Mouse (Mus musculus): ENCODE measurements around the gene Cxcl17. TPM values are rescaled to one million over a fixed set of nuclear protein-coding genes. Genes with fewer than 3 reads are reported as not detected.
"Not testable (repeated sequence)": the region's sequence is repeated elsewhere in the genome, so short reads cannot be mapped to it uniquely, and the experiment has no call there.

Gene Cxcl17
- total RNA-seq, 2 experiments from 2014 or later: not detected

DNA sequence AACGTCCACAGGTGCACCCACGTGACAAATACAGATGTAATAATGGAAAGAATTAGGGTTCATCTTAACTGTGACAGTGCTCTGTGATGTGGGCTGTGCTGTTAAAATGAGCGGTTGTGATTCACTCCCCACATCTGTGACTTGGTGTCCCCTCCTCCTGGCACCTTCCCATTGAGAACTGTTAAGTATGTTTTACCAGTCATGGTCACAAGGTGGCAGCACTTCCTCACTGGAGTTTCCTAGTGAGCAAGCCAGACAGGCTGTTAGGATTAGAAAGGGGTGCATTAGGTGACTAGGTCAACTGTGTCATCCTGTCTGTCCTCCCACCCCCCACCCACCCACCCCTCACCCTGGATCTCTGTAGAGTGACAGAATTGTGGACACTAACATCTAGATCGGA, 11.7 kb upstream of the Cxcl17 start:
- DNase-seq: peak; percentile 32

DNA sequence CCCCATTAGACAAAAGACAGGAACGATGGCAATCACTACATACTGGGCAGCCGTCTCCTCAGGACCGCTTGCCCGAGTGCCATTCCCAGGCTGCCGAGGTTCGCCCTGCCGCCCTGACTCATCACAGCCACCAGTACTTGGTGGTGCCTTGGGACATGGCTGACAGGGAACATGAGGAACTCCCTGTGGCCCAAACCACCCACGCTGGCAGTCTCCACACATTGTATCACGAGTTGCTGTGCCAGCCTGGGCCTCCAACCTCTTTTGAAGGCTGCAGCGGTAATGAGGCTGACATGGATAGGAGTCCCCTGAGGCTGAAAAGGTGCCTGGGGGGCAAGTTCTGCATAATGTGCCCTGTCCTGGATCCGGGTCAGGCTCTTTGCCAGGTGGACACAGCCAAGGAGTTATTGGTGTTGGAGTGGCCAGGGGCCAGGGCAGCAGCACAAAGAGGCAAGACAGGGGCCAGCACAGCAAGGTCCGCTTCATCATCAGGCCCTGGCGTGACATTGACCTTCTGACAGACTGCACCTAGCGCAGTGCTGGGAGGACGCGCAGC, 9.7 kb upstream of the Cxcl17 start:
- DNase-seq: no peak

DNA sequence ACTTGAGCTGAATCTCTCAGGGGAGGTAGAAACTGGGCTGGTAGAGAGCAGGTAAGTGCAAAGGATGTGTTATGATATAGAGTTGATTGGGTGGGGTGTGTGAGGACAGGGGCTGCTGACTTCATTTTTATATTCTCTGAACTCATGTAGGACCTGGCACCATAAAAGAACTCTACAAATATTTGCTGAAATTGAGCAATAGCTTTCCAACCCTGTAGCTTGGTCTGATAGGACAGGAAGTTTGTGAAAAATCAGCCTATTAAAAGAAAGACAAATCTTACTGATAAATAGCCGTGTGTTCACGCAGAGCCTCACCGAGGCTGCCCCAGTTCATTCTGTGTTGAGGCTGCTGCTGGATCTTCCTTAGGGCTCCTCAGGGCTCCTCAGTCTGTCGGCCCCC, 7.3 kb upstream of the Cxcl17 start:
- no peak for DNase-seq

DNA sequence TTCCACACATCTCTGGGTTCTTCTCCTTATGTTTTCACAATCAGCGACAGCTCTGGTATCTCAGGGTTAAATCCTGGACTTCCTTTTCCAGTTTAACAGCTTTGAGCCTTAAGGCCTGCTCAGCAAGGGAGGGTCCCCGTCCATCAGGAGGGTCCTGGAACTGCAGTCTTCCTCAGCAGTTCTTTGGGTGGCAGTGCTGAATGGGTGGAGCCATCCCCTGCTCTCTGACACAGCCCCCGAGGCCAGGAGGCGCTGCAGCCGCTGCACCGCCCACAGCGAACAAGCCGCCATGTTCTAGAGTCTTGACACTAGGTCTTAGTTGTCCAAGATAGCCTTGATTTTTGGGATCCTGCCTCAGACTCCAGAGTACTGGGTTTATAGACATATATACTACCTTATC, 6.8 kb upstream of the Cxcl17 start:
- DNase-seq: no peak

DNA sequence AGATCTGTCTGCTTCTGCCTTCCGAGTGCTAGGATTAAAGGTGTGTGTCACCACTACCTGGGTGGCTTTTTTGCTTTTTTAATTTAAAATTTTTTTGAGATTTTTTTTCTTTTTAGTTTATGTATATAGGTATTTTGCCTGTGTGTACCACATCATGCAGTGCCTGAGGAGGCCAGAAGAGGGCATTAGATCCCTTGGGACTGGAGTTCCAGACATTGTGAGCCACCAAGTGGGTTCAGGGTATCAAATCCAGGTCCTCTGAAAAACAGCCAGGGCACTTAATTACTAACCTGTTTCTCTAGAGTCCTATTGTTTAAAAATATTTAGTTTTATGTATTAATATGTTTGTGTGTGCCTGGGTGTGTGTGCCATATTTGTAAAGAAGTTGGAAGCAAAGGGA, 4.9 kb upstream of the Cxcl17 start:
- no peak for DNase-seq

DNA sequence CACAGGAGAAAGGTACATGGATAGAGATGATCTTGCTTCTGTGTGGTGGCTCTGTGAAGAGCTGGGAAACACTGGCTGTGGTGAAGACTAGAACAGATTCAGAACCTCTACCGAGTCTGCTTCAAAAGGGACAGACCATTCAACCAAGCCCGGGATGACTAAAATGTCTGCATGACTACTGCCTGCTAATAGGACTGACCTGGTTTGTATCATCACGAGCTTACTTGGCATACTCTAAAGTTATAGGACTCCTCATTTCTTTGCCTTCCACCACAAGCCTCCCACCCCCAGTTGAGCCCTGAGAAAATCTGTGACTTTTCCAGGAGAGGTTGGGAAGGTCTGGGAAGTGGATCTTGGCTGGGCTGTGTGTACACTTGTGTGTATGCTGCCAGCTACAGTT, 825 bp downstream of the Cxcl17 start:
- DNase-seq: no peak

DNA sequence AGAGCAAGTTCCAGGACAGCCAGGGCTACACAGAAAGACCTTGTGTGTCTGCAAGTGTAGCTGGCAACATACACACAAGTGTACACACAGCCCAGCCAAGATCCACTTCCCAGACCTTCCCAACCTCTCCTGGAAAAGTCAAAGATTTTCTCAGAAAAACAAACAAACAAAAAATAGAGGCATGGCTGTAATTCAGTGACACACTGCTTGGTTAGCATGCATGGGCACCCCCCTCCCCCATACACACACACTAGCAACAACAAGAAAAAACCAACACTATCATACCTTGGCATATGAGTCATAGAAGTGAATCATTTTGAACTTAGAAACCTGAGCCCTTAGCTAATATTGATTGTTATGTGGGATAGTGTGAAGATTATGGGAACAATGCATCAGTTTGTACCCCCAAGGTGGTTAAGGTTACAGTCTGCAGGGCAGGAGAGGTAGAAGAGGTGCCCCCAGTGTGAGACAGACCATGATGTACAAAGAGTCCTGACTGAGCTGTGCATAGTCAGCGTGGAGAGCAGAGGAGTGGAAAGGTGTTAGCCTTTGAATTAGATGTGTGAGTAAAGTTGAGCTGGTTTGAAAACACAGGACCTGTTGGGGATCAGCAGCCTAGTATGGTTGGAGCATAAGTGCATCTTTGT, 1.6 kb downstream of the Cxcl17 start:
- DNase-seq: no peak

DNA sequence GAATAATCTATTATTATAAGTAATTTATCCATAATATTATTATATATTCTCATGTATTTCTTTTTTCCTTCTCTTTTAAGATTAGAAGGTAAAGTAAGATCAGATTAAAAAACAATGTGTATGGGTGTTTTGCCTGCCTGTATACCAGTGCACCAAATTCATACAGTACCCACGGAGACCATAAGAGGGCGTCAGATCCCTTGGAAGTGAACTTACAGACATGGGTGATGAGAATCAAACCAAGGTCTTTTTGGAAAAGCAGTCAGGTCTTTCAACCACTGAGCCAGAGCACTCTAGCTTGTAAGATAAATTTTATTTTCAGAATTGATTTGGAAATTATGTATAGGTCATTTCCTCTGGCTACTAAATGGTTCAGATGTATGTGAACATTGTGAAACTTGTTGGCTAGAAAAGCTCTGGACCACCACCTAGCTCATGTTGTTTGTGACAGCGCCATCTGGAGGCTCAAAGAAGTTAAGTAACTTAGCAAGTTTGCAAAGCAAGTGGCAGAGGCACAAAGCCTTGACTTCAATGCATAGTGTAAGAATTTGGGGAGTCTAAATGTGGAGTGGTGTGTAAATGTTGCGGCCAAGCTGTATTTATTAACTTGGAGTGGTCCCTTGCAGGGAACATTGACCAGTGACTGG, 3.4 kb downstream of the Cxcl17 start:
- no peak for DNase-seq

DNA sequence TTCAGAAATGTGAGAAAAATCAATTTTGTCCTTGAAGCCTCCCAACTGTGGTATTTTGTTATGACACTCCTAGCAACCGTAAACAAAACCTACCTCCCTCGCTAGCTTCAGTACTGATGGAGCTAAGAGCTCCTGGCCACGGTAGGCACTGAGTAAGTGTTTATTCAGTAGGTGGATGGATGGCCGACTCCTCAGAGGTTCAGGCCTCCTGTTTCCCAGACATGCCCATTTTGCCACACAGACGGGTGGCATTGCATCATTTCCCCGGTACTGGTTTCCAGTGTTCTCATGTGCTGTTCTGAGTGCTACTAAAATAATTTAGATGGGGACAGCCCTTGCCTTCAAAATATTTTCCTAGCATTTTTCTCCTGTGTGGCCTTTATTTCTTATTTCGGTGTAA, 6.2 kb downstream of the Cxcl17 start:
- DNase-seq: no peak

DNA sequence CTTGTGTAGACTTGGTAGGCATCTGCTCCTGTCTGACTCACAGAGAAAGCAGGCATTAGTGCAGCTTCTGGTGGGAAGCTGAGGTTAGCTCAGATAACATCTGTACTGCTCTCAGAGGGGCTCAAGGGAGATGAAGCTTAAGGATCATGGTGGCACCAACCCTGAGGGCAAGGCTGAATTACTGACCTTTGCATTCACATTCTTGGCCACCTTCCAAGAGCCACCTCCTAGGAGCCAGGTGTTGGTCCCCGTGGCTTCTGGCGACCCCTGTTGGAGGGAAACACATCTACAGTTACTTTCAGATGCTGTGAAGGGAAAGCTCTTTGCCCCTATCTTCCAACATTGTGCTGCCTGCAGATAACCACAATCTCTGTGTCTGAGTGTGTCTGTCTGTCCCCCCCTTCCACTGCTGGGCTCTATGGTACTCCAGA, 10.0 kb downstream of the Cxcl17 start:
- DNase-seq: no peak

DNA sequence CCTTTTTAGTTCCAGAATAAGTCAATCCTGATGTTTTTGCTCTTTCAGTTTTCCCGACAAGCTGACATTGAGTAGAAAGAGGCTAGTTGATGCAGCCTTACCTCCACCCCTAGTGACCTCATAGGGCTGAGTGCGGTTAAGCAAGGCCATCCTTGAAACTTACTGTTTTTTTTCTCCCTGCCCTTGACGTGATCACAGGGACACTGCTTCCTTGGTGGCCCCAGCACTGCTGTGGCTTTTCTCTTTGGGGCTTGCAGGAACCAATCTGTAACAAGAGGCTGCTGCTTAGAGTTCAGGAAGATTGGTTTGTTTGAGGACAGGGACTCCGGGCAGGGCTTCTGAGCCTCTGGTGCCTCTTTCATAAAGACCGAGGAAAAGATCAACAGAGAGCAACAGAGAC, 10.7 kb downstream of the Cxcl17 start:
- no peak for DNase-seq

DNA sequence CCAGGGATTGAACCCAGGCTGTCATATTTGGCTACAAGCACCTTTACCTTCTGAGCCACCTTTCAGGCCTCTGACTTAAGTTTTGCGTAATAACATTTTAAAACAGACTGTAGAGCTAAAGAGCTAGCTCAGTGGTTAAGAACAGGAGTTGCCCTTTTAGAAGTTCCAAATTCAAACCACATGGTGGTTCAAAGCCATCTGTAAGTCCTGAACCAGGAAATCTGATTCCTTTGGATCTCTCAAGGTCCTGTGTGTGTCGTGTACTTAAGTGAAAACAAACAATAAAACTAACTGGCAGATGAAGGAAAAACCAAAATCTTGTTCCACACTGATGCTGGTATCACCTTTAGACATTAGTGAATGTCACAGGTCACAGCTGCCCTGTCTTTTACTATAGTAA, 11.1 kb downstream of the Cxcl17 start:
- DNase-seq: no peak

DNA sequence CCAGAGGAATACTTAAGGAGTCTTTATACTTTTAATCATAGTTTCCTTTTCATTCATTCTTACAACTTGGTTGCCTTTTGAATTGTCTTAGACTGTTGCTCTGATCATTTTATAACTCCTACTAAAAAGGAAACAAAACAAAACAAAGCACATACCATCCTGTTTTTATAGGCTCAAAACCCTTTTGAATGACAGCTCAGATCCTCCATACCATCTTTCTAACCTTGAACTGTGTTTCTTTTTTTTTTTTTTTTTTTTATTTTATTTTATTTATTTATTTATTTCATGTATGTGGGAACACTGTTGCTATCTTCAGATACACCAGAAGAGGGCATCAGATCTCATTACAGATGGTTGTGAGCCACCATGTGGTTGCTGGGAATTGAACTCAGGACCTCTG, 13.7 kb downstream of the Cxcl17 start:
- DNase-seq: not testable (repeated sequence)

DNA sequence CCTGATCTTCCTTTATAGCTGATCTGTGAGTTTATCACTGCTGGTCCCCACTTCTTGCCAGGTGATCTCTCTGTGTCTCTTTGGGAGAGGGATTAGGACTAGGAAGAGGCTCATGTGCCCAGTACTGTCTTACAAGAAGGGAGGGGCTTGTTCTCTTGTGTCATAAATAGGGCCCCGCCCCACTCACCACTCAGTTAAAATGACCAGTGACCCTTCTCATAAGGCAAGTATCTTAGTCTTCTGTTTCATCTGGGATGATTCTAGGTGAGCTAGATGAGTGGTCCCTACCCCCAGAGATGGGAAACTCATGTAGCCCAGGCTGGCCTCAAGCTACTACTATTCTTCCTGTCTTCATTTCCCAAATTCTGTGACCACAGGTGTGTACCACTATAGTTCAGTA, 14.1 kb downstream of the Cxcl17 start, which contains the start of gene Lipe:
TSS of gene Lipe (minus strand) at position 101 of the 400 bp plus-strand sequence.
- no peak for DNase-seq

DNA sequence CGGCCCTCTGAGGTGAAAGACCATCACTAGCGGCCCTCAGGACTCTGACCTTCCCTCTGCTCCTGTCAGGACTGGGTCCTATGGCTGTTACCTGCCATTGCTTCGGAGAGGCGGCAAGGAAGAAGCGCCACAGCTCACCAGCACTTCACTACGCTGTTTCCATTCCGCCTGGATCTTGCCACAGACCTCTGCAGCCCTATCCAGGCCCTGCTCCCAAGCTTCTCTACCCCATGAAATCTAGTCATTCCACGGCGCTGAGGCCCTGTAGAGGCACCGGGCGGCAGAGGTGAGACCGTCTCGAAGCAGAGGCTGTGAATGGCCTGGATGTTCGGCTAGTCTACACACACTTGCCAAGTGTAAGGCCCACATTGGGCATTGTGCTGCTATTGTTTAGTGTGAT, 16.1 kb downstream of the Cxcl17 start:
- no peak for DNase-seq

DNA sequence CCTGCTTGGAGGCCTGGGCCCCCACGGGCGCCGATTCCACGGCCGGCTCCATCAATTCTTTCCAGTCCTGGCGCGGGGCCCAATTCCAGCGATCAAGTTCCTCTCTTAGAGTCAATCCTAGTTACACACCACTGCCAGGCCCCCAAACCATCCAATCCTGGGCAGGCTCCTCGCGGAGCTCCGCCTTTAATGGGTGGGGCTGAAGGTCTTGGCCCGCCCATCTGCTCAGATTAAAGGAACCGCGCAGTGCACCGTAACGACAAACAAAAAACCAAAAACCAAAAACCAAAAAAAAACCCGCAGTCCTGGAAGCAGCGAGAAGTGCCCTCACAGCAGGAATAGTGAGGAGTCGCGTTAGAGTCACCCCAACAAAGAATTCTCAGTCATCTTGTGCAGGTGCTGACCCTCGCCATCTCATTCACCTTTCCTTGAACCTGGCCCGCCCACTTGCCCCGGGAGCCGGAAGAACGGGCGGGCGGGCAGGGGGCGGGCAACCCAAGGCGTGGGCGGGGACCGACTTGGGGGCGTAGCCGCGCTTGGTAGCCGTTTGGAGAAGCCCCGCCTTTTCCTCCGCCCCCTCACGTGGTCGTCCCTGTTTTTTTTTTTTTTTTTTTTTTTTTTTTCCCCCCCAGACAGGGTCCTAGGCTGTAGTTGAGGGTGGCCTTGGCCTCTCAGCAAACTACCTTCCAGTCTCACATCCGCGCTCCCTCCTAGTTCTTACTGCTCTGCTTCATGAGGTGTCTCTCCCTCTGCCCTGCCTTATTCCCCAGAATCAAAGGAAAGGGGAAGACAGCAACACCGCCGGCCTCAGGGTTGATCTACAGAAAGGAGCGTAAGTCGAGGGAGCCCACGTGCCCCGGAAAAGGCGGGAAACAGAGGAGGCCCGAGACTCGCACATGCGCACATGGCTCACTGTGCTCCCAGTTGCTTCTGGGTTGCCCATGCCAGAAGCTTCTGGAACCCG, 16.8 kb downstream of the Cxcl17 start:
- peak; percentile 95 for DNase-seq

DNA sequence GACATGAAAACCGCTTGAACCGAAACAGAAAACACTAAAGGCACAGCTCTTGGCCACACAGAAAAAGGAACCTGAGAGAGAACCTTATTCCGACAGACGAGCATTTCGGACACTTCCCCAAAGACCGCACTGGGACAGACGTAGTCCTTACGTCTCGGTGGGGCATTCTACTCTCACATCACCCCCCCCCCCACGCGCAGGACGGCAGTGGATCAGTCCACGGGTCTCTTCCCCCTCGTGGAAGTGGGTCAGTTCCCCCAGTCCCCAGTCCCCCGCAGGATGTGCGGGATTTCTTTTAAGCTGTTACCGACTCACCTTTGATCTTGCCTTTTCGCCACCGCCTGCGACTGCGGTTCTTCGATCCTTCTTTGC, 17.5 kb downstream of the Cxcl17 start:
- no peak for DNase-seq

DNA sequence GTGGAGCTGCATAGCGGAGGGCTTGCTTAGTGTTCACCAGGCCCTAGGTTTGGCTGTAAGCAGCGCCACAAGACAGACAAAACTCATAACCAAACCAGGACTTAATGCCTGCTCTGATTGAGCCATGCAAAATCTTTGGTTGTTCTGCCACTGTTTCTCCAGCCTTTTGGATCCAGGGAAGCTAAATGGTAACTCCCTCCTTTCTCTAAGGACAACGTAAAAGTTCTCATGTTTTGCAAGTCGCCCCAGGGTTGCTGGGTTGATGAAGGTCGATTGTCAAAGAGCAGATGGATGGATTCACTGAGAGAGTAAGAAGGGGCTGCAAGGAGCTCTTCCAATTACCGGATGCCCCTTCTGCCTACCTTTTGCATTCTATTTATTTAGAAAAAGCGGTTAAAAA, 17.9 kb downstream of the Cxcl17 start:
- DNase-seq: no peak

DNA sequence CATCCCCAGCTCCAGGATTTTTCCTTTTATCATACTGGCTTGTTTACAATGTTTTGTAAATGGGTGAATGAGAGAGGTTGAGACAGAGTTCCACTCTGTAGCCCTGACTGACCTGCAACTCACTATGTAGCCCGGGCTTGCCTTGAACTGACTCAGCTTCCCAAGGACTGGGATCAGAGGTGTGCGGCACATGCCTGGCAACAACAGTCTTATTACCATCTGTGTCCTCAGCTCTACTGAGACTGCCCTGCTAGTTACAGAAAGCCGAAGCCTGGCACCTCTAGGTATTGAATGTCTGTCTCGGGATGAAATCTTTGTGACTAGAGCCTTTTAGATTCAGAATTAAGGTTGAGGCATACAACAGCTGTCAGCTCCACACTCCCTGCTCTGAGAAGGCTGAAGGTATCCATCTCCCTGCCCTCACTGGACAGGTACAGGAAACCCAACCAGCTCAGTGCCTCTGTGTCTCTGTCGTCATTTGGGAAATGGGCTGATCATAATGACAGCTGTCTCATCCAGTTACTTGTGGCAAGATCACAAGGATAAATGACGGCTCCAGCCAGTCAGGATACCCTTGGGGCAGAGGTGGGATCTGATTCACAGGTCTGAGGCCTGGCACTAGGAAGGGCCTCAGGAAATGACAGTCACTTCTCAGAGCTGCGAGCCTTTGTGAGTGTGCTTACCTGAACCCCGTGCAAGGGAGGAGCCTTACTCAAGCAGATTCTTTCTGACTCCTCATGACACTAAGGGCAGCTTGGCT, 19.1 kb downstream of the Cxcl17 start:
- no peak for DNase-seq

DNA sequence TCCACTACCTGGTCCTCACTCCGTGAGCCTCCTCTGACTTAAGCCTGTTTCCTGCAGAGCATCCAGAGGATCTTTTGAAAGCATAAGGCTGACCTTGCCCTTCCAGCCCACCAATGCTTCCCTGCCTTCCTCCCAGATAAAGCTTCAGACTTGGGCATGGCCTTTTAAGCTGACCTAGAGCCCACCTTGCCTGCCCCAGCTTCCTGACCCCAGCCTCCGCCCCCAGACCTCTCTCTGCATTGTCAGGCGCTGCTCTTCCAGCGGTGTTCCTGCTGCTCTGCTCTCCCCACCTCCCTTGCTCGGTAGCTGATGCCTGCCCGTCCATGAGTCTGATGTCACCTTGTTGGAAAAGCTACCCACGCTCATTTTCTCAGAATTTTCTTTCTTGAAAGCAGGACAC, 19.8 kb downstream of the Cxcl17 start:
- no peak for DNase-seq

DNA sequence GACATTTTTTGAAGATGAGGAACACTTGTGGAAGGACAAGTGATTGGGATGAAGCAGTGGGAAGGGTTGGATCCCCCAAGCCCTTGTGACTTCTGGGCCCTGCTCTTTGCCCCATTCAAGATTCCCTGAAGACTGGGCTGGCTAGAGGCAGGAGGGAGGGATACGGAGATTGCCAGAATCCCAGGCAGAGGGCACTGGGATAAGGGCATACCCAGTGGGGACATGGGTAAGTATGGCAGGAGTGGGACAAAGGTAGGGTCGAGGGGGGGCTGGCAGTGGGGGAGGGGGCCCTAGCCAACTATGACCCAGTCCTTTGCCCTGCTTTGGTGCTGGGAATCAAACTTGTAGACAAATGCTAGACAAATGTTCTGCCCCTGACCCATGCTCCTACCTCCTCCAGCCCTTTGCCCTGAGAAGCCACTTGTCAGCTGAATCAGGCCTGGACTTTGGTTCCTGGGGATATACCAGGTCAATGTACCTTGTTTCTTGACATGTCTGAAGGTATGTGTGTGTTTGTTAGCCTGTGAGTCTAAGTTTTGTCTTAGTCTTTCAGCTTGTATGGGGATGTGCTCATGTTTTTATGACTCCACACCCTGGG, 20.7 kb downstream of the Cxcl17 start:
- peak; percentile 5 for DNase-seq

DNA sequence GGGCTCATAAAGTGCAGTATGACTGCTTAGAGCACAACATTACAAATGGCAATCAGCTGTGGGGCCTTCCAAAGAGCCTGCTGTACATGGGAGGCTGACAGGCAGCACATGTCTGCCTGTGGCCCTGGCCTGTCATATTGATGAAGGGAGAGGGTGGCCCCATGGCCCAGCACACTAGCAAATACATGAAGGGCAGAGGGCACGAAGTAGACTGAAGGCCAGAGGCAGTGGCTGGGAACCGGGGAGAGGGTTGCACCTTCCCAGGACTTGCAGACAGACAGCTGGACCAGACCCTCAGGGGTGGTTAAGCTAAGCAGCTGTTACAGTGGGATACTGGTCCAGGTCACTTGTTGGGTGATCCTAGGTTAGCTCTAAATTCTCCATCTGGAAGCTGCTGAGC, 21.7 kb downstream of the Cxcl17 start:
- DNase-seq: peak; percentile 5

Data from gastrocnemius, postnatal 25 days (tissue).